Mouse (Mus musculus): ENCODE measurements around the gene Rab3gap2.

Gene Rab3gap2

GRCm38 (mm10) chr1:185227766-185228165 lies 23.8 kb downstream of the Rab3gap2 start:
- DNase-seq, result no peak

- DNase-seq, result peak; percentile 70
These were observed 25.7 kb downstream of the Rab3gap2 start for GRCm38 (mm10) chr1:185229406-185230201.

DNA sequence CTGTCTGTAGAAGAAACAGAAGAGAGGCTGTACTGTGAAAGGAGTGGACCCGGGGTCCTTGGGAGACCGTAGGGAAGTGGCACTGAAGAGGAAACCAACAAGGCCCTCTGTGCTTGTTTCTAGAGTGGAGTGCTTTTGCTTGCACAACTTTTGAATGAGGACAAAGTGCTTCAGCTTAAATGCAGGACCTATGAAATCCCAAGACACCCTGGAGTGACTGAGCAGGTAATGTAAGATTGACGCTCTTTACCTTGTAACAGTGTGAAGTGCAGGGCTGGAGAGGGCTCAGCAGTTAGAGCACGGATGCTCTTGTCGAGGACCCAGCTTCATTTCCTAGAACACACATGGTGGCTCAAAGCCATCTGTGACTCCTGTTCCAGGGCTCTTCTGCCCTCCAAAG lies 31.9 kb downstream of the Rab3gap2 start:
- DNase-seq, result peak; percentile 36

DNA sequence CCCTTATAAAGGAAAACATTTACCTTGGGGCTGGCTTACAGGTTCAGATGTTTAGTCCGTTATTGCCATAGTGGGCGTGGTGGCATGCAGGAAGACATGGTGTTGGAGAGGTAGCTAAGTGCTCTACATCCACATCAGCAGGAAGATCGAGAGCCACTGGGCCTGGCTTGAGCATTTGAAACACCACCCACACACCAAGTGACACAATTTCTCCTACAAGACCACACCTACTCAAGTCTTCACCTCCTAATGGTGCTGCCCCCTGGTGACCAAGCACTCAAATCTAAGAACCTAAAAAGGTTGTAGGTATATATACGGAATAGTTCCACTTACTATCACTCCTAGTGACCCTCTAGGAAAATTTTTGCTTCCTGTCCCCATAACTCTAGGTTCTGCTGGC lies 32.6 kb downstream of the Rab3gap2 start:
- peak; percentile 33 for DNase-seq

DNA sequence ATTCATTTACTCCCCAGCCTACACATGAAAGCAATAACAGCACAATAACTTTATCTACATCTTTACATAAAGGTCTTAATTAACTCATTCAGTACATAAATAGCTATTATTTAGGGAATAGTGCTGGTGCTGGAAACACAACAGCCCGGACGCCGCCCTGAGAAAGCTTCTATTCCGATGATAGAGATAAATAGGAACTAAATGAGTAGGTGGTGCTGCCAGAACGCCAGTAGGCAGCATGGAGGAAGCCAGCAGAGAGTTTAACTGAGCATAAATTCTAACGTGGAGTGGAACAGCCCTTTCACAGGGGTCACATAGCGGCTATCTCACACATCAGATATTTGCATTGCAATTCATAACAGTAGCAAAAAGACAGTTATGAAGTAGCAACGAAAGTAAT lies 39.1 kb downstream of the Rab3gap2 start:
- no peak for DNase-seq

DNA sequence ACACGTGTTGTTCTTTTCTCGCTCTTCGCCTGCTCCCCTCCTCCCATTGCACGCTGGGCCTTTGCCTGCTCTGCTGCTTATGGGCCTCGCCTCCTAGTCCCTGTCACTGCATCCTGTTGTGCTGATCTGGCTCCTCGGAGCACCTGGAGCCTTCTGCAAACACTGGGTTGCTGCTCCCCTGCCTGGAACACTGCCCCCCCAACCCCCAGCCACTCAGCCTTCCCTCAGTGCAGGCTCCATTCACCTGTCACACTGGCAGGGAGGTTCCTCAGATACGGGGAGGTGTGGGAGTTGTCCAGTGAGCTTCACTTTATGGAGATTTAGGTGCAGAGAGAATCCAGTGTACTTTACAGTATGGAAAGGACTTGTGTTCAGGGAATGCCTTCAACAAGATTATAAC lies 41.5 kb downstream of the Rab3gap2 start:
- no peak for DNase-seq

GRCm38 (mm10) chr1:185247429-185248085 lies 43.6 kb downstream of the Rab3gap2 start:
- DNase-seq, result no peak

GRCm38 (mm10) chr1:185248728-185249127 lies 44.8 kb downstream of the Rab3gap2 start:
- peak; percentile 41 for DNase-seq

- no peak for DNase-seq
These were observed 48.4 kb downstream of the Rab3gap2 start for GRCm38 (mm10) chr1:185252351-185252750.

DNA sequence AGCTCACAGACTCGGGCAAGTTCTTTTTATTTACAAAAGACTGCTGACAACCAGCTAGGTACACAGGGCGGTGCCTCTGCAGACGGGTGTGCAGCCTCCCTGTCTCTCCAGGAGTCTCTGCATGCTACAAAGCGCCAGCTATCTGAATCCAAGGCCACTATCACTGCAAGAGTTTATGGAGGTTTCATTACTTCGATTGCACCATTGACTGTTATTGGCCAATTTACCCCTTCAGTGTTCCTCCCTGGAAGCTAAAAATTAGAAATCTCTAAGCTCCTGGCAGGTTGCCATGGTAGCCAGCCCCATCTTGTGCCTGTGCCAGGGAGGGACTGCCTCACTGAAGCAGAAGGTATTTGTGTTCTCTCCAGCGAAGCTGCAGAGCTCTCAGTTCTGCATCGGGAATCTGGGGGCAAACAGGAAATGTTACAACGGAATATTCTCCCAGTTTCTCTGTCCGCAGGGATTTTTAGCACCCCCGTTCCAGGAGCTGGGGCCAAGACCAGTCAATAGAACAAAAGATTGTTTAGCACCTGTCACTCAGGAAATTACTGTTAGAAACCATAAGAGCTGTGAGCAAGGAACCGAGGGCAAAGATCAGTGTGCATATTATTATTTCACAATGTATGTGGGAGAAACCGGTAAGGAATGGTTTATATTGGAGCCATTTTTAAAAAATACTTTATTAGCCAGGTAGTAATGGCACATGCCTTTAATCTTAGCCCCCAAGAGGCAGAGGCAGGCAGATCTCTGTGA lies 49.4 kb downstream of the Rab3gap2 start:
- DNase-seq, result peak; percentile 38

DNA sequence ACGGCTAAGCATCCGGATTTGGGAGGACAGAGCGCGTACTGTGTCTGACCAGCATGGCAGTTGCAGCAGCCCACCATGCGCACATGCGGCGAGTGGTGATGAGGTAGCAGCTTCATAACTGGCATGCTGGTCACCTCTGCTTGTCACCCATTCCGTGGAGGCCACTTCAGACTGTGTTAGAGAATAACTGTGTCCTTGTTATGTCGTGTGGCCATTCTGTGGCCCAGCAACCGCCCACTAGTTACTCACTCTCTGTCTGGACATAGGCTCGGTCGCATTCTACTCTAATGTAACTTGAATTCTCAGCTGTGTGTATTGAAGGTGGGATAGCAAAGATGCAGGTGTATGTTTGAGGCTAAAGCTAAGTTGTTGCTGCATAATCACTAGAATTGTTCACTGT lies 51.4 kb downstream of the Rab3gap2 start:
- DNase-seq, result no peak

DNA sequence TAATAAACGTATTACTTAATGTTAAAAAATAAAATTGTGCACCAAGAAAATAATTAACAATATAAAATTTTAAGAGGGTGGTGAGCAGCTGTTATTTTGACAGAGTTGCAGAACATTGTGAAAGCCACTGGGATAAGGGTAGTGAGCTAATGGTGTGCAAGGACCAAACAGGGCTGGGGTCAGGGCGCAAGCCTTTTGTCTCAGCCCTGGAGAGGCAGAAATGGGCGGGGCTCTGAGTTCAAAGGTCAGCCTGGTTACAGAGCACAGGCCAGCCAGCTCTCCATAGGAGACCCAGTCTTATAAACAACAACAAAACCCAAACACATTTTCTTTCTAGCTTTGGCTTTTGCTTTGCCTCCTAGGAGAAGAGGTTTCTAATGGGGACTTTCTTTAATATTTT lies 52.8 kb downstream of the Rab3gap2 start:
- DNase-seq, result peak; percentile 65

DNA sequence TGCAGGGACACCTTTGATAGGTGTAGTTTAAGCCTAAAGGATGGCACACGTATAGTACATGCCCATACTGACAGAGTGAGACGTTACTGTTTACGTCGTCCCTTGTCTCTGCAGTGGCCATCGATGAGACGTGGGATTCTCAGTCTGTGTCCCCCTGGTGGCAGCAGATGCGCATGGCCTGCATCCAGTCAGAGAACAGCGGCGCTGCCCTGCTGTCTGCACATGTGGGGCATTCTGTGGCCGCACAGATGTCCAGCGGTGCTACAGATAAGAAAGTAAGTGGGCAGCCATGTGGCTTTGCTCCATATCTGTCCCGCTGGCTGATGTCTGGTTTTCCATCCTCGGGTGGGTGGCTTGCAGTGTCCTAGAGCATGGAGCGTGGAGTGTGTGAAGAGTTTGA lies 58.6 kb downstream of the Rab3gap2 start:
- DNase-seq, result peak; percentile 74

- DNase-seq, result no peak
These were observed 64.8 kb downstream of the Rab3gap2 start for GRCm38 (mm10) chr1:185268675-185269074.

DNA sequence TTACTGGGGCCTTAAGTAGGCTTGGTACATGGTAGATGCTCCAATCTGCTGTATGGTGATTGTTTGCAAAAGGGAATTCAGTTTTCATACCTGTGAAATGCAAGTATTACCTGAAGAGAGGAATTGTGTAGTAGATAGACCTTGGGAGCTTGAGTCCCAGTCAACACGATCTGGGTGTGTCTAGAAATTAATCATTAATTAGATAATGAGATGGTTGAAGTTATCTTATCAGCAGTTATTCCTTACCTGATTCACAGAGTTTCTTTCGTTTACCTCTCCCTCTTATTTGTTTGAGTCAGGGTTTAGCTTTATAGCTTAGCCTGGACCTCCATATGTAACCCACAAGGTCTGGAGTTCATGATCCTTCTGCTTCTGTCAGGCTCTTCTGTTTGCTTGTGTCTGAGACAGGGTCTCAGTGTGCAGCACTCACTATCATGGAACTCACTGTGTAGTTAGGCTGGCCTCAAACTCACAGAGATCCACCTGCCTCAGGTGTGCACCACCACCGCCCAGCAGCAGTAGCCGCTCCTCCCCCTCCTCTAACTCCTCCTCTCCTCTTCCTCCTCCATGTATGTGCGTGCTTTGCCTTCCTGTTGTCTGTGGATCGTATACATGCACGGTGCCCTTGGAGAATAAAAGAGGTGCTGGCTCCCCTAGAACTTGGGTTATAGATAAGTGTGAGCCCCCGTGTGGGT lies 66.6 kb downstream of the Rab3gap2 start:
- DNase-seq, result no peak

GRCm38 (mm10) chr1:185271373-185271772 lies 67.5 kb downstream of the Rab3gap2 start:
- DNase-seq, result no peak

DNA sequence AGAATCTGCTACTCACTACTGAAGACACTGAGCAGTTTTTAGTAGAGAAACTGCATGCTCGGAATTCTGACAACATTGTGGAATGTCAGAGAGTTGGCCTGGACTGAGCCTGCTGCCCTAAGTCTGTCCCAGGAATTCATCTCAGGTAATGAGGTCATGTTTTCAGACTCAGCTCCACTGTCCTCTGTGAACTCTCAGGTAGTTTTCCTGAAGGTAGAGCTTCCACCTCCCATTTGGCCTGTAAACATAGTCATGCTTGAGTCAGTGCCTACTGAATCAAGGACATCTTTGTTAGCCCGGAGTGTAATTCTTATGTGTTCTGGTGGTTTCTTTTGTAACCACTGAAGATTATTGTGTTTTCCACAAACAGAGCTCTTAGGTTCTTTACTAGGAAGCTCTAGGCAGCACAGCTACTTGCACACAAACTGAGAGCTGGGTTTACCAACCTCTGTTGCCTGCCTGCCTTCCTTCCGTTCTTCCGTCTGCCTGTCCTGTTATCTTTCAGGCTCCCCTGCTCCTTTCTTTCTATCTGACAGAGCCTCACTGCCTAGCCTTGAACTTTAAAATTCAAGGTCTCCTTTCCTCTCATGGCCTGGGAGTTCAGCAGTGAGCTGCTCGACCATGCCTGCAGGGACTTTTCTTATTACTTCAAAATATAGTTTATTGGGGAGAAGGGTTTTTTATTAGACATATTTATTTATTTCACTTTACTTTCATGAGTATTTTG lies 71.1 kb downstream of the Rab3gap2 start:
- DNase-seq, result no peak

DNA sequence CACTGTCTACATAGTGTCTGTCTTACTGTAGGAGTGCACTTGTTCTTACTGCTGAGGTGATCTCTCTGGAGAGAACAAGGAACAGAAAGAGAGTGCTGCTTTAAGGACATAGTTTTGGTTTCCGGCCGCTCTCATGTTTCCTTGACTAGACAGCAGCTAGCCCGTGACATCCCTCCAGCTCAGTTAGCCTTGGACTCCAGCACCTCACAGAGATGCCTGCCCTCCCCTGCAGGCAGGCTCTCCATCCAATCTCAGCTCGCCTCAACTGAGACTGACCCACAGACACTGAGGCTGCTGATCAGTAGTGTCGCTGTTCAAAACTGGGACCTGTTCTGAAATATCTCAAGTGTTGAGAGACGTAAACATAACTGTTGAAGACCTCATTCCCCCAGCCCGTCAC lies 72.1 kb downstream of the Rab3gap2 start:
- DNase-seq, result no peak

- DNase-seq, result peak; percentile 39
These were observed 73.1 kb downstream of the Rab3gap2 start for GRCm38 (mm10) chr1:185277022-185277421.

- DNase-seq, result peak; percentile 12
These were observed 75.4 kb downstream of the Rab3gap2 start for GRCm38 (mm10) chr1:185279288-185279687.

DNA sequence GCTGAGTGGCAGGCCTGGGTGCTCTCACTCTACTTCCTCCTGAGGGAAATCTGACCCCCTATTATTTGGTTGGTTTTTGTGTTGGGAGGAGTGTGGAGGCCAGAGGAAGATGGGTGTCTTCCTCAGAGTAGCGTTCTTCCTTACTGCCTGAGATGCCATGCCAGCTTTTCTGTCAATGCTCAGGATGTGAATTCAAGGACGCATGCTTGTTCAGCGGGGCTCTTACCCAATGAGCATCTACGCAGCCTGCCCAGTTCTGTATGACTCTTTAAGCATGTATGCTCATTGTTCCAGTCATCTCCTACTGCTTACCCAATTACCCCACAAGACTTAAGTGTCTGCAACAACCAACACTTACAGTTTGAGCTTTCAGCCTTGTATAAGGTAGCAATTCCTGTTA lies 76.7 kb downstream of the Rab3gap2 start:
- DNase-seq, result no peak

DNA sequence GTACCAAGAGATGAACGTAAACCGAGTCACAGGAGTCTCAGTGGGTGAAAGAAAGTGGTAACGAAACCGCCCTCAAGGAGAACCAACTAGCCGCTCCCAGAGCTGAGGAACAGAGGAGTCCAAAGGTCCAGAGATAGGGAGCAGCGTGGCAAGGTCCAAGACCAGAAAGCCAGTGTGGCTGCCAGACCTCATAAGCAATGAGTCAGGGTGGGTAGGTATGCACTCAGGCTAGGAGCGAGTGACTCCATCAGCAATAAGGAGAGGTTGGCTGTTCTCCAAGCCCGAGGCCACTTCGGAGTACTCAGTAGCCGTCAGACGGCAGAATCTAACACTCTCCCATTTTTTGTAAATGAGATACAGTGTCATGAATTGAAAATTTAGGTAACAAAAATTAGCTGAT lies 78.9 kb downstream of the Rab3gap2 start:
- DNase-seq, result peak; percentile 18

All from lung, postnatal 10 days (tissue).